Mouse (Mus musculus) layer of hippocampus, adult 6 months (tissue): ENCODE measurements around the gene Phf21b. TPM values are rescaled to one million over a fixed set of nuclear protein-coding genes. Genes with fewer than 3 reads are reported as not detected.

Experiments
- long read RNA-seq, 2 experiments: library from polyadenylated mRNA; unstranded; transcript quantifications; one replicate each; pipeline ENCODE4 v2.0.0; 2019 to 2020
- polyA plus RNA-seq: library from polyadenylated mRNA; unstranded; fragments of <200 nt; fragmentation: Nextera tagmentation; gene quantifications from 2 replicates; pipeline ENCODE4 v1.2.3, GENCODE M21; 2021

The Phf21b gene
- polyA plus RNA-seq = 0.26 and 0.40 TPM in 2 replicates
- long read RNA-seq, experiment 1 = 0 reads
- long read RNA-seq, experiment 2, partial matches to known transcripts = 0 of 3 reads
- long read RNA-seq, experiment 2, other reads (novel, unspliced or antisense) = 3 of 3 reads

GRCm38 (mm10) chr15:84856006-84856995, at the start of gene Phf21b:
Gene Phf21b (minus strand): TSS chr15:84856049.

Other genes starting within 250 kb of the Phf21b start
- 8.7 and 9.3 TPM in 2 replicates for gene Prr5, start 186.4 kb downstream of the Phf21b start, polyA plus RNA-seq
- 0.19 TPM in 1 of 2 replicates, not detected in the other for gene Arhgap8, start 136.0 kb downstream of the Phf21b start, polyA plus RNA-seq
- gene Gm29666, start 64.0 kb upstream of the Phf21b start, polyA plus RNA-seq = 0.26 and 0.40 TPM in 2 replicates
- 12.2 and 12.5 TPM in 2 replicates for gene Nup50, start 67.4 kb upstream of the Phf21b start, polyA plus RNA-seq
- gene 5031439G07Rik, start 132.5 kb upstream of the Phf21b start, polyA plus RNA-seq = 4.2 and 4.6 TPM in 2 replicates
- 0.25 TPM in 1 of 2 replicates, not detected in the other for gene Upk3a, start 161.1 kb upstream of the Phf21b start, polyA plus RNA-seq
- gene Fam118a, start 172.9 kb upstream of the Phf21b start, polyA plus RNA-seq = 17.4 and 18.1 TPM in 2 replicates